Mouse (Mus musculus) left cerebral cortex, postnatal 36 days (tissue): ENCODE data around the gene Dnttip1. TPM values are rescaled to one million over a fixed set of nuclear protein-coding genes. Genes with fewer than 3 reads are reported as not detected.
A peak's percentile ranks its signal among the peaks of the same experiment; 100 is the strongest.
"Not testable (repeated sequence)": the region's sequence is repeated elsewhere in the genome, so short reads cannot be mapped to it uniquely, and the experiment has no call there.

Experiments used
- DNase-seq, 2 experiments: peaks; one replicate each; pipeline ENCODE4 v3.0.0; 2021 to 2022; ENCODE audit warnings: low spot score in 2 of 2, mixed read lengths in 1 of 2
- intact Hi-C: fragments of 180-260 bp; cut with DNase I; formaldehyde crosslinking; loops from one replicate; pipeline ENCODE4 v1.15.1; 2025
- total RNA-seq, 2 experiments: library from RNA; stranded (reverse); gene quantifications; 2 replicates each; pipeline ENCODE4 v1.2.3; 2021

The Dnttip1 gene
- total RNA-seq, 2 experiments from 2014 or later = 33.5 to 37.8 TPM

- DNase-seq, intact Hi-C loops: not testable (repeated sequence)
Observed at GRCm38 (mm10) chr2:164798554-164798953, 52.8 kb downstream of the Dnttip1 start.

- intact Hi-C loops = no loop called here
- no peak for DNase-seq
Observed at GRCm38 (mm10) chr2:164800252-164801004, 54.6 kb downstream of the Dnttip1 start.

GRCm38 (mm10) chr2:164803201-164803920, 57.6 kb downstream of the Dnttip1 start:
- no peak for DNase-seq
- intact Hi-C loops = no loop called here

GRCm38 (mm10) chr2:164803921-164804313, 58.1 kb downstream of the Dnttip1 start:
- DNase-seq = no peak
- intact Hi-C loops = loop anchor here (2.0 kb wide), 1 partner anchor 19 kb away; the partner anchor contains the start of gene Zswim1

- peak; percentile 96 to 99 for DNase-seq
- intact Hi-C loops = loop anchor here (2.0 kb wide), 1 partner anchor 18 kb away; the partner anchor contains the start of gene Zswim1
Observed at GRCm38 (mm10) chr2:164804533-164805331, 58.9 kb downstream of the Dnttip1 start, which contains the start of the genes Acot8 and Zswim3. Gene Acot8 (minus strand): TSS chr2:164804882. Gene Zswim3 (plus strand): TSS chr2:164805098.

GRCm38 (mm10) chr2:164805332-164805718, 59.5 kb downstream of the Dnttip1 start:
- intact Hi-C loops = loop anchor here (2.0 kb wide), 1 partner anchor 17 kb away; the partner anchor contains the start of gene Zswim1

GRCm38 (mm10) chr2:164806614-164807013, 60.8 kb downstream of the Dnttip1 start:
- intact Hi-C loops = no loop called here
- DNase-seq = no peak

More at GRCm38 (mm10) chr2:164805332-164805718, 59.5 kb downstream of the Dnttip1 start:
- DNase-seq = no peak

- intact Hi-C loops = no loop called here
- DNase-seq = no peak
Observed at GRCm38 (mm10) chr2:164813557-164813956, 67.8 kb downstream of the Dnttip1 start.

GRCm38 (mm10) chr2:164815348-164815747, 69.6 kb downstream of the Dnttip1 start:
- intact Hi-C loops = no loop called here
- no peak for DNase-seq

- intact Hi-C loops = no loop called here
- no peak for DNase-seq
Observed at GRCm38 (mm10) chr2:164815821-164816220, 70.0 kb downstream of the Dnttip1 start.

- DNase-seq = no peak
- intact Hi-C loops = no loop called here
Observed at GRCm38 (mm10) chr2:164817206-164817605, 71.4 kb downstream of the Dnttip1 start.

GRCm38 (mm10) chr2:164817703-164818102, 71.9 kb downstream of the Dnttip1 start:
- no peak for DNase-seq
- intact Hi-C loops = no loop called here

Other genes with a start within 250 kb of the Dnttip1 start
- 10 to 100 TPM; 88.7 to 98.5 TPM for gene Pigt, start 248.5 kb upstream of the Dnttip1 start, total RNA-seq
- gene Wfdc2, start 183.6 kb upstream of the Dnttip1 start, total RNA-seq = not detected
- not detected for gene Spint3, start 172.5 kb upstream of the Dnttip1 start, total RNA-seq
- gene Wfdc6a, start 160.5 kb upstream of the Dnttip1 start, total RNA-seq = not detected
- gene Eppin, start 152.4 kb upstream of the Dnttip1 start, total RNA-seq = not detected
- not detected for gene Wfdc6b, start 132.5 kb upstream of the Dnttip1 start, total RNA-seq
- gene Wfdc8, start 132.4 kb upstream of the Dnttip1 start, total RNA-seq = not detected
- not detected for gene Wfdc16, start 107.2 kb upstream of the Dnttip1 start, total RNA-seq
- not detected for gene Wfdc10, start 89.9 kb upstream of the Dnttip1 start, total RNA-seq
- gene Wfdc9, start 89.4 kb upstream of the Dnttip1 start, total RNA-seq = not detected
- not detected for gene Wfdc11, start 71.9 kb upstream of the Dnttip1 start, total RNA-seq
- not detected for gene Wfdc13, start 60.9 kb upstream of the Dnttip1 start, total RNA-seq
- gene Spint4, start 47.5 kb upstream of the Dnttip1 start, total RNA-seq = not detected
- gene Spint5, start 30.7 kb upstream of the Dnttip1 start, total RNA-seq = not detected
- 1 to 10 TPM; 1.2 to 2.4 TPM for gene Wfdc3, start 52 bp upstream of the Dnttip1 start, total RNA-seq
- gene Ube2c, start 23.9 kb downstream of the Dnttip1 start, total RNA-seq = 1 to 10 TPM in 1 of 2 experiments, under 1 TPM in 1; 0.57 to 1.3 TPM
- gene Tnnc2, start 34.0 kb downstream of the Dnttip1 start, total RNA-seq = under 1 TPM in 1 of 2 experiments, not detected in 1; 0.96 TPM
- 10 to 100 TPM; 54.9 to 59.5 TPM for gene Snx21, start 39.8 kb downstream of the Dnttip1 start, total RNA-seq
- gene Acot8, start 58.9 kb downstream of the Dnttip1 start, total RNA-seq = 10 to 100 TPM; 25.5 to 27.6 TPM
- 1 to 10 TPM; 8.2 to 8.3 TPM for gene Zswim3, start 59.1 kb downstream of the Dnttip1 start, total RNA-seq
- gene Zswim1, start 76.7 kb downstream of the Dnttip1 start, total RNA-seq = 10 to 100 TPM; 22.0 to 22.8 TPM
- gene Spata25, start 82.6 kb downstream of the Dnttip1 start, total RNA-seq = 1 to 10 TPM in 1 of 2 experiments, not detected in 1; 1.7 TPM
- 100 to 1,000 TPM; 104 to 105 TPM for gene Ctsa, start 86.9 kb downstream of the Dnttip1 start, total RNA-seq
- gene Neurl2, start 87.5 kb downstream of the Dnttip1 start, total RNA-seq = 1 to 10 TPM; 3.8 to 5.3 TPM
- gene Pltp, start 111.7 kb downstream of the Dnttip1 start, total RNA-seq = 10 to 100 TPM; 81.9 to 86.4 TPM
- 10 to 100 TPM; 42.8 to 46.7 TPM for gene Pcif1, start 133.3 kb downstream of the Dnttip1 start, total RNA-seq
- gene Zfp335, start 165.8 kb downstream of the Dnttip1 start, total RNA-seq = 10 to 100 TPM; 22.6 to 28.5 TPM
- 1 to 10 TPM; 1.7 to 2.1 TPM for gene Mmp9, start 194.8 kb downstream of the Dnttip1 start, total RNA-seq
- gene Slc12a5, start 214.8 kb downstream of the Dnttip1 start, total RNA-seq = 100 to 1,000 TPM; 521 to 559 TPM